Mouse (Mus musculus) adipocyte (in vitro differentiated cells): ENCODE results near the gene Gm17584.
"Not testable (repeated sequence)": the region's sequence is repeated elsewhere in the genome, so short reads cannot be mapped to it uniquely, and the experiment has no call there.

ENCODE experiments used
- DNase-seq: peaks from one replicate; pipeline ENCODE4 v3.0.0-alpha.2; 2016; ENCODE audit warnings: low spot score

Gm17584 gene

DNA sequence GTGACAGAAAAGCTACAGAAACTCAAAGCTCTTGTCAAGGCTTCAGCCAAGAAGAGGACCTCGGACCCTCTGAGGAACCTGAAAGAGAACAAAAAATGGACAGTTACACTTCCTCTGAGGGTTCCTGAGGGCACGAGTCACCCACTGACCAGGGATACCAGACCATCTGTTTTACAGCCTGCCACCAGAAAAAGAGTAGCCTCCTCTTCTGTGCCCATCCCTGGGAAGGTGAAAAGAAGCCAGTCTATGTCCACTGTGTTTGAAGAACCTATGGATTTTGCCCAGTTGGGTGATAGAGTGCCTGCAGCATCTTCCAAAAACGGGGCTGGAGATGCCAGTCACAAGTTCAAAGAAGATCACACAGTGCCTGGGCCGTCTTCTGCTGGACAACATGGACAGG, at the start of gene Gm17584:
TSS of gene Gm17584 (plus strand) at position 301 of the 400 bp plus-strand sequence.
- not testable (repeated sequence) for DNase-seq
